Mouse (Mus musculus) neural tube, embryonic 13.5 days (tissue): ENCODE results near the gene Olfr617. TPM values are rescaled to one million over a fixed set of nuclear protein-coding genes. Genes with fewer than 3 reads are reported as not detected.
"Not testable (repeated sequence)": the region's sequence is repeated elsewhere in the genome, so short reads cannot be mapped to it uniquely, and the experiment has no call there.

ENCODE experiments used
- ATAC-seq: fragments of 200-750 bp; cut with Nextera tagmentation; 2 replicates; pipeline ENCODE4 v1.8.0; 2017; ENCODE audit warnings: low read depth, mild to moderate bottlenecking, moderate TSS enrichment, moderate library complexity
- H3K27ac ChIP-seq: fragments of 300-500 bp; sonication (generic); replicated peaks from 2 replicates; pipeline ENCODE4 v1.5.1; 2015; ENCODE audit warnings: moderate library complexity, mild to moderate bottlenecking, inconsistent platforms
- H3K27me3 ChIP-seq: fragments of 300-500 bp; sonication (generic); 2 replicates; pipeline ENCODE4 v1.6.1; 2015; ENCODE audit warnings: mild to moderate bottlenecking, inconsistent platforms
- H3K36me3 ChIP-seq: fragments of 300-500 bp; sonication (generic); 2 replicates; pipeline ENCODE4 v1.6.1; 2015; ENCODE audit warnings: mild to moderate bottlenecking, inconsistent platforms
- H3K4me1 ChIP-seq: fragments of 300-500 bp; sonication (generic); replicated peaks from 2 replicates; pipeline ENCODE4 v1.6.1; 2015; ENCODE audit warnings: inconsistent platforms
- H3K4me2 ChIP-seq: fragments of 300-500 bp; sonication (generic); 2 replicates; pipeline ENCODE4 v1.6.1; 2015; ENCODE audit warnings: inconsistent platforms, mild to moderate bottlenecking, moderate library complexity
- H3K4me3 ChIP-seq: fragments of 300-500 bp; sonication (generic); 2 replicates; pipeline ENCODE4 v1.5.1; 2015; ENCODE audit warnings: mild to moderate bottlenecking, inconsistent platforms
- H3K9ac ChIP-seq: fragments of 300-500 bp; sonication (generic); 2 replicates; pipeline ENCODE4 v1.6.1; 2015; ENCODE audit warnings: moderate library complexity, mild to moderate bottlenecking, inconsistent platforms
- H3K9me3 ChIP-seq: fragments of 300-500 bp; sonication (generic); 2 replicates; pipeline ENCODE4 v1.6.1; 2016; ENCODE audit warnings: inconsistent platforms
- WGBS: fragments of 180-500 bp; shearing (Covaris S2); methylation state at CpG from one replicate; pipeline ENCODE4 v1.1.7; 2015; 5-methylcytosine and 5-hydroxymethylcytosine counted together
- microRNA-seq: library from miRNA; unstranded; fragments of <30 nt; microRNA quantifications from one replicate; pipeline ENCODE4, GENCODE M21; 2016
- polyA plus RNA-seq: library from polyadenylated mRNA; unstranded; fragments of >200 nt; fragmentation: Nextera tagmentation; extraction: Ambion mirVana; gene quantifications from 2 replicates; pipeline ENCODE4 v1.2.1, GENCODE M21; 2015

Olfr617 gene
- not detected in 2 replicates for polyA plus RNA-seq

DNA sequence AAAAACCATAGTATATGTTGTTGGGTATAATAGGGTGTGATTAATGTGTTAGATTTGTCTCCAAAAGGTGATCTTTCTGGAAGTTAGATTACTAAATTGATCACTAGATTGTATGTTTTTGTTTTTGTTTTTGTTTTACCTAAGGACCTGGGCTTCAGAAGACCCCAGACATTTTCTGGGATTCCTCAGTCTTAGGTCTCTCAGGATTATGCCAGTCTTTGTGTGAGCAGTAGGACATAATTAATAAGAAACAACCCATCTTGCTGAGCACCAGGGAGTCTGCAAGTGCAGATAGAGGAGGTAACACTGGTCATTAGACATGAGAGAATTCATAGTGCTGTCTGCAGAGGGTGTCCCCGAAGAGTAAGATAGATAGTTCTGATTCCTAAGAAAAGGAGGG lies at the start of gene Olfr617:
Gene Olfr617 (plus strand): TSS at position 301 of the 400 bp plus-strand sequence.
- WGBS, result 79% methylated on average over 1 of the region's 1 CpGs
- ATAC-seq, result no peak
- no peaks in the 10 kb centered on the region for H3K4me1 ChIP-seq
- H3K9ac ChIP-seq, result no peak within 1 kb of the TSS
- no peak within 1 kb of the TSS for H3K27ac ChIP-seq
- no peaks in the 10 kb centered on the region for H3K27me3 ChIP-seq
- no peaks in the 10 kb centered on the region for H3K36me3 ChIP-seq
- no peaks in the 10 kb centered on the region for H3K9me3 ChIP-seq
- no peak within 1 kb of the TSS for H3K4me2 ChIP-seq
- no peak within 1 kb of the TSS for H3K4me3 ChIP-seq

DNA sequence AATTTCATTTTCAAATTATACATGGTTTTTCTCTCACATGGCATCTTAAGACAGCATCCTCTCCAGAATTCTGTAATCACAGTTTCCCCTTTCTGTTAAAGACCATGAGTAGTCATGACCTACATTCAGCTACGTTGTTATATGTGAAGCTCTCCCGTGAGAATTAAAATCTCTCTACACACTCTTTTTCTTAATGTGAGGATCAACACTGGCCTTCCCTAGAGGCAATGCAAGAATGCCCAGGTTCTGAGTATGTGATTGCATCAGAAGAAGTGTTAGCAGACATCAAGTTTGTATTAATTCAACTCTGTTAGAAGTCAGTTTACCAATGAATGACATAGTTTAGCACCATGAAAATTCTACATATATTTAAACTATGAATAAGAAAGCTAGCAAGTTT lies 30.2 kb upstream of the Olfr617 start, which contains the start of gene Olfr612:
Gene Olfr612 (minus strand): TSS at position 101 of the 400 bp plus-strand sequence.
- WGBS, result 91% methylated on average over 2 of the region's 2 CpGs
- not testable (repeated sequence) for H3K27ac ChIP-seq, H3K4me2 ChIP-seq, H3K9me3 ChIP-seq, H3K36me3 ChIP-seq, H3K9ac ChIP-seq, H3K4me3 ChIP-seq, ATAC-seq, H3K27me3 ChIP-seq, H3K4me1 ChIP-seq

DNA sequence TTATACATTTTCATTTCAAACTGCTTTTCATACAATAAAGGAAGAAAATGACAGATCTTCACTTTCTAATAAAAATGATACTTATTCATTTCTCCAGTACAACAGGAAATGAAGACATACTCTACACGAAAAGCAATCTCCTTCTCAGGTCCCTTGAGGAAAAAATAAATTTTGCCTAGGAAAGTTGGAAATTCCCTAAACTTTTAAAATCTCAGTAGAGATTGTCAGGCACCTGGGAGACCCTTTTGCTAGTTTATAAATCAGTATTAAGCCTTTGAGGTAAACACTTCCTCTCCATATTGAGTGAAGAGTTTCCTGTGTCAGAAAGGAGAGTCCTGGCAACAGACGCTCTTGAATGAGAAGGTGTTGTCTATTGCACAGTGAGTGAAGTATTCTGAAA lies 25.1 kb upstream of the Olfr617 start, which contains the start of gene Olfr613:
Gene Olfr613 (plus strand): TSS at position 301 of the 400 bp plus-strand sequence.
- H3K4me2 ChIP-seq, result no peak within 1 kb of the TSS
- H3K4me1 ChIP-seq, result no peaks in the 10 kb centered on the region
- no peak within 1 kb of the TSS for H3K27ac ChIP-seq
- 81% methylated on average over 2 of the region's 2 CpGs for WGBS
- no peaks in the 10 kb centered on the region for H3K9me3 ChIP-seq
- H3K36me3 ChIP-seq, result no peaks in the 10 kb centered on the region
- H3K27me3 ChIP-seq, result no peaks in the 10 kb centered on the region
- ATAC-seq, result no peak
- H3K4me3 ChIP-seq, result no peak within 1 kb of the TSS
- H3K9ac ChIP-seq, result no peak within 1 kb of the TSS

DNA sequence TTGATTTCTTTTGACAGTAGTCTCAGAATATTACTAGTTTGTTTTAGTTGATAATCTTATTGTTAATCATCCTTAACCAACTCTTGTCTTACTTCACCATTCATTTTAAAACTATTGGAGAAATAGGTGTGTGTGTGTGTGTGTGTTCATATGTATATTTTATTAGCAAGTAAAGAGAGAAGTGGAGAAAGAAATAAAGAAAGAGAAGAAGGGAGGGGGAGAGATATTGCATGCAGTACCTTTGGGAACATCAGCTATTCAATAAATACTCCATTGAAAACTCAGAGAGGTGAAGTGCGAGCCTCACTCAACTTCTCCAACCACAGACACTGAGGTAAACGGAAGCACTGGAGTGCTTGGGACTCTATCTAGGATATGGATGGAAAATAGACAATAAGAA lies 17.1 kb upstream of the Olfr617 start, which contains the start of gene Olfr615:
Gene Olfr615 (plus strand): TSS at position 301 of the 400 bp plus-strand sequence.
- Histone ChIP-seq H3K4me1 (no peaks in the 10 kb centered on the region), H3K4me3 (no peak within 1 kb of the TSS), H3K27ac (no peak within 1 kb of the TSS), H3K4me2 (no peak within 1 kb of the TSS), H3K9ac (no peak within 1 kb of the TSS), H3K27me3 (no peaks in the 10 kb centered on the region), H3K9me3 (no peaks in the 10 kb centered on the region), H3K36me3 (no peaks in the 10 kb centered on the region)
- 93% methylated on average over 2 of the region's 2 CpGs for WGBS
- no peak for ATAC-seq

DNA sequence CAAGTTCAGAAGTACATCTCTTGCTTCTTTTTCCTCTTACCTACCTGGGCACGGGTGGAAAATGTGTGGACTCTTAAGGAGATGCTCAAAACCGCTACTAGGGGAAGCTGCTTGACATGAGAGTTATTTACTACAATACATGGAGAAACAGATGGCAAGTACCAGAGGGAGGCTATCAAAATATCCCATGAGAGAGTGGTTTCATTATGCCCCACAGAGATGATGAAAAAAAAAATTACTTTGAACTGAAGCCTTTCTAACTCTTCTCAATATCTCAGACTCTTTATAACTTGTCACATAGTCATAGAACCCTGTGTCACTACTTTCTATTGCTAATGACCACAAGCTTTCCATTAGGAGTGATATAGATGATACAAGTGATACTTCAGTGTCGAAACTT lies 3.8 kb upstream of the Olfr617 start, which contains the start of gene Olfr616:
Gene Olfr616 (minus strand): TSS at position 101 of the 400 bp plus-strand sequence.
- ATAC-seq, result no peak
- WGBS, result 78% methylated on average over 3 of the region's 3 CpGs
- no peak within 1 kb of the TSS for H3K9ac ChIP-seq
- H3K36me3 ChIP-seq, result no peaks in the 10 kb centered on the region
- H3K27ac ChIP-seq, result no peak within 1 kb of the TSS
- H3K27me3 ChIP-seq, result no peaks in the 10 kb centered on the region
- no peak within 1 kb of the TSS for H3K4me2 ChIP-seq
- no peaks in the 10 kb centered on the region for H3K4me1 ChIP-seq
- H3K9me3 ChIP-seq, result no peaks in the 10 kb centered on the region
- no peak within 1 kb of the TSS for H3K4me3 ChIP-seq

DNA sequence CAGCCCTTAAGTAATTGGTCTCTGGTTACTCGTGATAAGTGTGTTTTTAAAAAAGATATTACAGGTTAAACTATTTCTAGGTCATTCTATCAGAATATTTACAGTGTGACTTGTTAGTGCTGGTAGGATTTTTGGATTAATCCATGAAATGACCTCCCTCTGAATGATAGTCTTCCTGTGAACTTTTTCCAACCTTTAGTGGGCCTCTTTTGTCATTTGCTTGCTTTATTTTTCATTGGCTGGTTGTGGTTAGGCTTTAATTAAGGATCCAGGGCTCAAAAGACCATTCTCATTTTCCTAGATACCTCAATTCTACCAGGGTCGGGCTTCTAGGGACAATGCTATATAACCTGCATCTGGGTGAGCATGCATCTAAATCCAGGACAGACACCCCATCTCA lies 16.9 kb downstream of the Olfr617 start, which contains the start of gene Olfr618:
Gene Olfr618 (plus strand): TSS at position 301 of the 400 bp plus-strand sequence.
- no peaks in the 10 kb centered on the region for H3K36me3 ChIP-seq
- no peak within 1 kb of the TSS for H3K27ac ChIP-seq
- H3K9ac ChIP-seq, result no peak within 1 kb of the TSS
- H3K27me3 ChIP-seq, result no peaks in the 10 kb centered on the region
- H3K4me1 ChIP-seq, result no peaks in the 10 kb centered on the region
- ATAC-seq, result no peak
- WGBS, result 67% methylated on average over 2 of the region's 2 CpGs
- no peak within 1 kb of the TSS for H3K4me3 ChIP-seq
- no peaks in the 10 kb centered on the region for H3K9me3 ChIP-seq
- H3K4me2 ChIP-seq, result no peak within 1 kb of the TSS

DNA sequence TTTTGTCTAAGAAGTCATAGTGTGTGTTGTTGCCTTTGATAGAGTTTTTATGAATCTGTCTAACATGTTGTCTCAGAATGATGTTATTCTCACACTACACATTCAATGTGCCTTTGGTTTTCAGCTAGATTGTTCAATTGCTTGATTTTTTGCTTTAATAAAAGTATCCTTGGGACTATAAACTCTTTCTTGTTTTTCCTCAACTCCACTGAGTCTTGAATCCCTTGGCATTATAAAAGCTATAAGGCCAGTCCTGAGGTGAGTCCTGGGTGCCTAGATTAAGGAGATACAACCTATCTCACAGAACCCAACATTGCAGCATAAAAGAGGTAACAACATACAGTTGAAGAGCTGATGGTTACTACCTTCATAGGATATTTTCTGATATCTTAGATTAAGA lies 27.4 kb downstream of the Olfr617 start, which contains the start of gene Olfr619:
Gene Olfr619 (plus strand): TSS at position 301 of the 400 bp plus-strand sequence.
- no peak for ATAC-seq
- Histone ChIP-seq H3K4me3 (no peak within 1 kb of the TSS), H3K27ac (no peak within 1 kb of the TSS), H3K27me3 (no peaks in the 10 kb centered on the region), H3K9me3 (no peaks in the 10 kb centered on the region), H3K4me2 (no peak within 1 kb of the TSS), H3K9ac (no peak within 1 kb of the TSS), H3K4me1 (no peaks in the 10 kb centered on the region), H3K36me3 (no peaks in the 10 kb centered on the region)

DNA sequence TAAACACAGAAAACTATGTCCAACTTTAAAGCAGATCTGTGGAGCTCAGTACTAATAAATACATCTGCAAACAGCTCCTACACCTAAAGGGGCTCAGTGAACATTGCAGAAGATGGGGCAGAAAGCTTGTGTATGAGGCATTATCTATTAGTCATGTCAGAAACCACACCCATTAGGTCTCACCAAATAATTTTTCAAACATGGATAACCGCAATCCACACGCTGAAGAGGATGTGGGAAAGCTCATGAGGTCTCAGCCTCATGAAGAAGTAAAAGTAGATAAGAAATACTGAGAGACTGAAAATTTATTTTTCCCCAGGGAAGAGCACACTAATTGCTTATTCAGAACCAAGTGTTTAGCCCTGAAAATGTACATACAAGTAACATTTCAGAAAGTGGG lies 34.6 kb downstream of the Olfr617 start:
- H3K9me3 ChIP-seq, result no peaks in the 10 kb centered on the region

DNA sequence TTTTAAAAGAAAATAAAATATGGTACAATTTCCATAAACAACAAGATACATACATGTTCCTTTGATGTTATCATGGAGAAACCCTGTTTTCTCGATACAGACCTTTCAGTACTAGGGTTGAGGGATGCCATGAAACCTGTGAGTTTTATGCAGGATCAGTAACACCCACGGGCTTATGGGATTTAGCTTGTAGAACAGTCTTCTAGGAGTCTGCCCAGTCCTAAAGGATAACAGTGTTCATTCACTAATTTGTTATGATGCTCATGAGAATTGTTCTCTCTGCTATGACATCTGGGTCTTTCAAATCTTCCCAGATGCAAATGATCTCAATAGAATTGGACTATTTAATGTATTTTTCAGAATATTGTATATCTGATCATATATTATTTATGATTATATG lies 39.6 kb downstream of the Olfr617 start, which contains the start of gene Olfr620:
Gene Olfr620 (minus strand): TSS at position 101 of the 400 bp plus-strand sequence.
- H3K4me1 ChIP-seq, result no peaks in the 10 kb centered on the region
- no peaks in the 10 kb centered on the region for H3K36me3 ChIP-seq
- 77% methylated on average over 2 of the region's 2 CpGs for WGBS
- H3K9me3 ChIP-seq, result no peaks in the 10 kb centered on the region
- no peak within 1 kb of the TSS for H3K9ac ChIP-seq
- ATAC-seq, result no peak
- no peak within 1 kb of the TSS for H3K27ac ChIP-seq
- no peaks in the 10 kb centered on the region for H3K27me3 ChIP-seq
- H3K4me2 ChIP-seq, result no peak within 1 kb of the TSS
- no peak within 1 kb of the TSS for H3K4me3 ChIP-seq

More for the DNA sequence above, 34.6 kb downstream of the Olfr617 start:
- Histone ChIP-seq H3K4me3 (no peak overlapping the region), H3K36me3 (no peaks in the 10 kb centered on the region), H3K4me1 (no peaks in the 10 kb centered on the region), H3K27me3 (no peaks in the 10 kb centered on the region), H3K4me2 (no peak overlapping the region), H3K27ac (no peak overlapping the region), H3K9ac (no peak overlapping the region)
- no peak for ATAC-seq
- 86% methylated on average over 2 of the region's 2 CpGs for WGBS

Small RNAs within 50 kb of the gene (microRNA-seq; reads per million reads assigned to microRNA genes)
- not detected for gene Gm26506

Other genes starting within 250 kb of the Olfr617 start
- gene Olfr598, start 249.5 kb upstream of the Olfr617 start, polyA plus RNA-seq, result not detected in 2 replicates
- gene Olfr599, start 237.1 kb upstream of the Olfr617 start, polyA plus RNA-seq, result not detected in 2 replicates
- not detected in 2 replicates for gene Olfr600, start 223.4 kb upstream of the Olfr617 start, polyA plus RNA-seq
- gene Olfr601, start 210.4 kb upstream of the Olfr617 start, polyA plus RNA-seq, result not detected in 2 replicates
- gene Olfr603, start 186.9 kb upstream of the Olfr617 start, polyA plus RNA-seq, result not detected in 2 replicates
- not detected in 2 replicates for gene Usp17lc, start 158.0 kb upstream of the Olfr617 start, polyA plus RNA-seq
- gene Olfr605, start 127.6 kb upstream of the Olfr617 start, polyA plus RNA-seq, result not detected in 2 replicates
- not detected in 2 replicates for gene Olfr606, start 124.0 kb upstream of the Olfr617 start, polyA plus RNA-seq
- not detected in 2 replicates for gene Olfr607, start 108.9 kb upstream of the Olfr617 start, polyA plus RNA-seq
- not detected in 2 replicates for gene Olfr608, start 103.2 kb upstream of the Olfr617 start, polyA plus RNA-seq
- gene Olfr609, start 75.0 kb upstream of the Olfr617 start, polyA plus RNA-seq, result not detected in 2 replicates
- gene Olfr610, start 60.9 kb upstream of the Olfr617 start, polyA plus RNA-seq, result not detected in 2 replicates
- not detected in 2 replicates for gene Olfr611, start 52.2 kb upstream of the Olfr617 start, polyA plus RNA-seq
- gene Olfr612, start 30.3 kb upstream of the Olfr617 start, polyA plus RNA-seq, result not detected in 2 replicates
- gene Olfr613, start 25.0 kb upstream of the Olfr617 start, polyA plus RNA-seq, result not detected in 2 replicates
- gene Olfr615, start 17.0 kb upstream of the Olfr617 start, polyA plus RNA-seq, result not detected in 2 replicates
- not detected in 2 replicates for gene Olfr616, start 3.9 kb upstream of the Olfr617 start, polyA plus RNA-seq
- gene Olfr618, start 17.0 kb downstream of the Olfr617 start, polyA plus RNA-seq, result not detected in 2 replicates
- not detected in 2 replicates for gene Olfr619, start 27.5 kb downstream of the Olfr617 start, polyA plus RNA-seq
- gene Olfr620, start 39.5 kb downstream of the Olfr617 start, polyA plus RNA-seq, result not detected in 2 replicates
- gene Olfr622, start 69.6 kb downstream of the Olfr617 start, polyA plus RNA-seq, result not detected in 2 replicates
- not detected in 2 replicates for gene Olfr623, start 90.6 kb downstream of the Olfr617 start, polyA plus RNA-seq
- gene Olfr624, start 98.1 kb downstream of the Olfr617 start, polyA plus RNA-seq, result 0.03 TPM in 1 of 2 replicates, not detected in the other
- not detected in 2 replicates for gene Olfr625-ps1, start 109.7 kb downstream of the Olfr617 start, polyA plus RNA-seq
- gene Olfr243, start 141.6 kb downstream of the Olfr617 start, polyA plus RNA-seq, result not detected in 2 replicates
- gene Olfr628, start 157.3 kb downstream of the Olfr617 start, polyA plus RNA-seq, result not detected in 2 replicates
- not detected in 2 replicates for gene Olfr629, start 171.9 kb downstream of the Olfr617 start, polyA plus RNA-seq
- gene Olfr630, start 184.3 kb downstream of the Olfr617 start, polyA plus RNA-seq, result not detected in 2 replicates
- not detected in 2 replicates for gene Olfr69, start 198.5 kb downstream of the Olfr617 start, polyA plus RNA-seq
- not detected in 2 replicates for gene Olfr68, start 206.6 kb downstream of the Olfr617 start, polyA plus RNA-seq
- not detected in 2 replicates for gene Olfr67, start 218.8 kb downstream of the Olfr617 start, polyA plus RNA-seq
- 1,029 and 1,038 TPM in 2 replicates for gene Hbb-bt, start 240.9 kb downstream of the Olfr617 start, polyA plus RNA-seq